Mouse (Mus musculus): ENCODE results near the gene Prpf6. TPM values are rescaled to one million over a fixed set of nuclear protein-coding genes. Genes with fewer than 3 reads are reported as not detected.
A peak's percentile ranks its signal among the peaks of the same experiment; 100 is the strongest.

Gene Prpf6
- polyA plus RNA-seq, 1 experiment from 2014 or later, result 23.8 TPM

GRCm38 (mm10) chr2:181662620-181663297 lies 71.1 kb downstream of the Prpf6 start:
- no peak for ATAC-seq (ENCODE audit: insufficient read depth)
- H3K9me3 ChIP-seq (replicated peaks), result no peaks in the 10 kb centered on the region
- no peaks in the 10 kb centered on the region for H3K36me3 ChIP-seq (replicated peaks)
- no peaks in the 10 kb centered on the region for H3K27me3 ChIP-seq
- 71% methylated on average over 3 of the region's 3 CpGs for WGBS (ENCODE audit: insufficient replicate concordance)
- 0 out of 2 replicates have a peak overlapping the region, but pooled peaks have one; percentile 6 for H3K27ac ChIP-seq (replicated peaks)
- H3K4me2 ChIP-seq, result no peak overlapping the region
- no peak overlapping the region for H3K4me3 ChIP-seq (replicated peaks)
- H3K4me1 ChIP-seq (replicated peaks), result peaks cover 23% of the 10 kb centered on the region
- H3K9ac ChIP-seq, result no peak overlapping the region

GRCm38 (mm10) chr2:181663298-181663630 lies 71.6 kb downstream of the Prpf6 start:
- WGBS (ENCODE audit: insufficient replicate concordance), result 6% methylated on average over 4 of the region's 4 CpGs

GRCm38 (mm10) chr2:181670285-181670912 lies 78.7 kb downstream of the Prpf6 start:
- H3K4me3 ChIP-seq (replicated peaks), result peak overlapping the region; percentile 40
- no peak overlapping the region for H3K9ac ChIP-seq
- H3K9me3 ChIP-seq (replicated peaks), result no peaks in the 10 kb centered on the region
- peaks cover 76% of the 10 kb centered on the region for H3K27me3 ChIP-seq
- peak overlapping the region; percentile 44 for H3K4me2 ChIP-seq
- H3K36me3 ChIP-seq (replicated peaks), result no peaks in the 10 kb centered on the region
- 8% methylated on average over 56 of the region's 56 CpGs for WGBS (ENCODE audit: insufficient replicate concordance)
- H3K4me1 ChIP-seq (replicated peaks), result peaks cover 14% of the 10 kb centered on the region
- no peak overlapping the region for H3K27ac ChIP-seq (replicated peaks)
- ATAC-seq (ENCODE audit: insufficient read depth), result no peak

More at GRCm38 (mm10) chr2:181663298-181663630, 71.6 kb downstream of the Prpf6 start:
- Histone ChIP-seq H3K27me3 (peaks cover 5% of the 10 kb centered on the region; the same call in 1 of the 2 replicates), H3K4me3 (replicated peaks) (no peak overlapping the region), H3K9me3 (replicated peaks) (no peaks in the 10 kb centered on the region), H3K4me1 (replicated peaks) (peaks cover 23% of the 10 kb centered on the region), H3K9ac (no peak overlapping the region), H3K36me3 (replicated peaks) (no peaks in the 10 kb centered on the region), H3K4me2 (no peak overlapping the region), H3K27ac (replicated peaks) (0 out of 2 replicates have a peak overlapping the region, but pooled peaks have one; percentile 6)
- 0 out of 2 replicates have a peak, but pooled peaks have one; percentile 19 for ATAC-seq (ENCODE audit: insufficient read depth)

GRCm38 (mm10) chr2:181670913-181671311 lies 79.2 kb downstream of the Prpf6 start:
- H3K9ac ChIP-seq, result no peak overlapping the region; the same call in 1 of the 2 replicates
- H3K36me3 ChIP-seq (replicated peaks), result no peaks in the 10 kb centered on the region
- no peaks in the 10 kb centered on the region for H3K9me3 ChIP-seq (replicated peaks)
- H3K4me3 ChIP-seq (replicated peaks), result peak overlapping the region; percentile 40
- H3K4me1 ChIP-seq (replicated peaks), result peaks cover 19% of the 10 kb centered on the region
- H3K4me2 ChIP-seq, result peak overlapping the region; percentile 44
- peaks cover 80% of the 10 kb centered on the region for H3K27me3 ChIP-seq
- ATAC-seq (ENCODE audit: insufficient read depth), result no peak
- H3K27ac ChIP-seq (replicated peaks), result no peak overlapping the region
- WGBS (ENCODE audit: insufficient replicate concordance), result 1% methylated on average over 41 of the region's 41 CpGs

- no peak for ATAC-seq (ENCODE audit: insufficient read depth)
- Histone ChIP-seq H3K9me3 (replicated peaks) (no peaks in the 10 kb centered on the region), H3K4me1 (replicated peaks) (peaks cover 19% of the 10 kb centered on the region), H3K9ac (no peak within 1 kb of the TSS; the same call in 1 of the 2 replicates), H3K36me3 (replicated peaks) (no peaks in the 10 kb centered on the region), H3K27me3 (peaks cover 80% of the 10 kb centered on the region), H3K27ac (replicated peaks) (no peak within 1 kb of the TSS), H3K4me3 (replicated peaks) (peak within 1 kb of the TSS; percentile 40), H3K4me2 (peak within 1 kb of the TSS; percentile 44)
- WGBS (ENCODE audit: insufficient replicate concordance), result under 1% methylated on average over 43 of the region's 43 CpGs
Observed at GRCm38 (mm10) chr2:181671326-181671725, 79.7 kb downstream of the Prpf6 start, which contains the start of gene Sox18. Sox18 (minus strand) TSS chr2:181671640.

GRCm38 (mm10) chr2:181671984-181672383 lies 80.3 kb downstream of the Prpf6 start:
- no peaks in the 10 kb centered on the region for H3K36me3 ChIP-seq (replicated peaks)
- no peak for ATAC-seq (ENCODE audit: insufficient read depth)
- no peak overlapping the region for H3K4me2 ChIP-seq
- no peaks in the 10 kb centered on the region for H3K9me3 ChIP-seq (replicated peaks)
- no peak overlapping the region for H3K4me3 ChIP-seq (replicated peaks)
- WGBS (ENCODE audit: insufficient replicate concordance), result 28% methylated on average over 7 of the region's 7 CpGs
- peaks cover 19% of the 10 kb centered on the region for H3K4me1 ChIP-seq (replicated peaks)
- no peak overlapping the region for H3K27ac ChIP-seq (replicated peaks)
- peaks cover 80% of the 10 kb centered on the region for H3K27me3 ChIP-seq
- H3K9ac ChIP-seq, result no peak overlapping the region

- Histone ChIP-seq H3K9me3 (replicated peaks) (no peaks in the 10 kb centered on the region), H3K4me2 (no peak overlapping the region), H3K27ac (replicated peaks) (no peak overlapping the region), H3K27me3 (peaks cover 73% of the 10 kb centered on the region), H3K36me3 (replicated peaks) (no peaks in the 10 kb centered on the region), H3K4me3 (replicated peaks) (no peak overlapping the region), H3K9ac (no peak overlapping the region), H3K4me1 (replicated peaks) (peaks cover 19% of the 10 kb centered on the region)
- 38% methylated on average over 1 of the region's 1 CpGs for WGBS (ENCODE audit: insufficient replicate concordance)
- no peak for ATAC-seq (ENCODE audit: insufficient read depth)
Observed at GRCm38 (mm10) chr2:181673501-181673900, 81.8 kb downstream of the Prpf6 start.

GRCm38 (mm10) chr2:181674934-181675333 lies 83.3 kb downstream of the Prpf6 start:
- peaks cover 59% of the 10 kb centered on the region for H3K27me3 ChIP-seq
- no peak for ATAC-seq (ENCODE audit: insufficient read depth)
- WGBS (ENCODE audit: insufficient replicate concordance), result 61% methylated on average over 4 of the region's 4 CpGs
- H3K9ac ChIP-seq, result no peak overlapping the region
- H3K9me3 ChIP-seq (replicated peaks), result no peaks in the 10 kb centered on the region
- H3K4me1 ChIP-seq (replicated peaks), result peaks cover 29% of the 10 kb centered on the region
- H3K4me3 ChIP-seq (replicated peaks), result no peak overlapping the region
- no peak overlapping the region for H3K27ac ChIP-seq (replicated peaks)
- no peaks in the 10 kb centered on the region for H3K36me3 ChIP-seq (replicated peaks)
- H3K4me2 ChIP-seq, result no peak overlapping the region

- Histone ChIP-seq H3K4me2 (peak overlapping the region; percentile 53), H3K9me3 (replicated peaks) (no peaks in the 10 kb centered on the region), H3K9ac (no peak overlapping the region), H3K36me3 (replicated peaks) (no peaks in the 10 kb centered on the region), H3K4me1 (replicated peaks) (peaks cover 31% of the 10 kb centered on the region), H3K27ac (replicated peaks) (no peak overlapping the region), H3K4me3 (replicated peaks) (0 out of 2 replicates have a peak overlapping the region, but pooled peaks have one; percentile 14), H3K27me3 (peaks cover 57% of the 10 kb centered on the region)
- under 1% methylated on average over 14 of the region's 14 CpGs for WGBS (ENCODE audit: insufficient replicate concordance)
- 0 out of 2 replicates have a peak, but pooled peaks have one; percentile 3 for ATAC-seq (ENCODE audit: insufficient read depth)
Observed at GRCm38 (mm10) chr2:181675454-181675853, 83.8 kb downstream of the Prpf6 start.

- Histone ChIP-seq H3K27me3 (peaks cover 57% of the 10 kb centered on the region), H3K27ac (replicated peaks) (no peak overlapping the region), H3K4me1 (replicated peaks) (peaks cover 34% of the 10 kb centered on the region), H3K9ac (no peak overlapping the region), H3K4me2 (no peak overlapping the region), H3K36me3 (replicated peaks) (no peaks in the 10 kb centered on the region), H3K4me3 (replicated peaks) (no peak overlapping the region), H3K9me3 (replicated peaks) (no peaks in the 10 kb centered on the region)
- WGBS (ENCODE audit: insufficient replicate concordance), result 25% methylated on average over 2 of the region's 2 CpGs
- no peak for ATAC-seq (ENCODE audit: insufficient read depth)
Observed at GRCm38 (mm10) chr2:181676424-181676823, 84.8 kb downstream of the Prpf6 start.

- Histone ChIP-seq H3K36me3 (replicated peaks) (no peaks in the 10 kb centered on the region), H3K9ac (no peak overlapping the region), H3K4me3 (replicated peaks) (no peak overlapping the region), H3K27ac (replicated peaks) (no peak overlapping the region), H3K4me2 (no peak overlapping the region), H3K4me1 (replicated peaks) (peaks cover 33% of the 10 kb centered on the region), H3K27me3 (peaks cover 50% of the 10 kb centered on the region), H3K9me3 (replicated peaks) (no peaks in the 10 kb centered on the region)
- 47% methylated on average over 5 of the region's 5 CpGs for WGBS (ENCODE audit: insufficient replicate concordance)
- no peak for ATAC-seq (ENCODE audit: insufficient read depth)
Observed at GRCm38 (mm10) chr2:181677096-181677754, 85.6 kb downstream of the Prpf6 start.

Data from liver, embryonic 15.5 days (tissue).